Mouse (Mus musculus) olfactory bulb, adult 2 months (tissue): ENCODE data around the gene Eif5.
"Not testable (repeated sequence)": the region's sequence is repeated elsewhere in the genome, so short reads cannot be mapped to it uniquely, and the experiment has no call there.

Source experiments
- CTCF ChIP-seq: fragments of 200-500 bp; IDR thresholded peaks from 2 replicates; pipeline ENCODE4 v1.5.1; 2012; ENCODE audit warnings: low read depth, mild to moderate bottlenecking, low read length, moderate library complexity; ENCODE audit not compliant: insufficient read depth
- POLR2A ChIP-seq: fragments of 200-500 bp; IDR thresholded peaks from 2 replicates; pipeline ENCODE4 v1.6.1; 2012; ENCODE audit warnings: mild to moderate bottlenecking, low read depth, low read length, moderate library complexity; ENCODE audit not compliant: insufficient read depth

- TF ChIP-seq POLR2A, CTCF: not testable (repeated sequence)
These were observed 18.1 kb downstream of the Eif5 start for GRCm38 (mm10) chr12:111555893-111556292.
